Mouse (Mus musculus): ENCODE data around the gene Sec63. TPM values are rescaled to one million over a fixed set of nuclear protein-coding genes. Genes with fewer than 3 reads are reported as not detected.
A peak's percentile ranks its signal among the peaks of the same experiment; 100 is the strongest.

Gene Sec63
- polyA plus RNA-seq (2015; fragmentation: Nextera tagmentation; extraction: Ambion mirVana), result 16.3 and 19.6 TPM in 2 replicates

DNA sequence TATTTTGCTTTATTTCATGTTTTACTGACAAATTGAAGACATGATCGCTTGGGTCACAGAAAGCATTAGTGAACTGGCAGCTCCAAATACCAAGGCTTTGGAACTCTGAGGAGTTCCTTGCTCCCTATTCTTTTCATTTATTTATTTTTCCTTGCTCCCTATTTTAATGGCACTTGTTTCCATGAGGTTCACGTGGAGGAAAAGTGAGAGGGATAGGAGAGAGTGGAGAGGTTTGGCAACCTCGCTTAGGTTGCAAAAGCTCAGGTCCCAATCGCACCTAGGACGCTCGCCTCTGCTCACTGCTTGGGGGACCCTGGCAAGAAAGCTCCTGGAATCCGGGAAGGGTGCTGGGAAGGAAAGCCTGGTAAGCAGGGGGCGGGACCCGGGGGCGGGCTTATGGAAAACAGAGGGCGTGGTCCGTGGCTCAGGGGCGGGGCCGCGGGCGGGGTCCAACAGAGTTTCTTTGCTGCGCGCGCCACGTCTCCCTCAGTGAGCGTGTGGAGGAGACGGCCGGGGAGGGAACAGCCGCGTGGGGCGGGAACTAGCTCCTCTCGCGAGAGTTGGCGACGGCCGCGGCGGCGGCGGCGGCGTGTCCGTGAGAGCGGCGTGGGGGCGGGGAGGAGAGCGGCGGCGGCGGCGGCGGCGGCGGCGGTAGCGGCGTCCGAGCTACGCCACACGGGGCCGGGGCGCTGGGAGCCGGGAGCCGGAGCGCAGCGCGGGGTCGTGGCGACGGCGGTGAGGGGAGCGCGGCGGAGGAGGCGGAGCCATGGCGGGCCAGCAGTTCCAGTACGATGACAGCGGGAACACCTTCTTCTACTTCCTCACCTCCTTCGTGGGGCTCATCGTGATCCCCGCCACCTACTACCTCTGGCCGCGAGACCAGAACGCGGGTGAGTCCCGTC lies at the start of gene Sec63:
Gene Sec63 (plus strand): TSS at position 498 of the 902 bp plus-strand sequence.
- H3K36me3 ChIP-seq (ENCODE audit: control insufficient read depth, insufficient read depth, low read length), result no peaks in the 10 kb centered on the region
- peak; percentile 96 for ATAC-seq
- no peaks in the 10 kb centered on the region for H3K27me3 ChIP-seq (ENCODE audit: control insufficient read depth, insufficient read depth, low read depth, low read length)
- WGBS, result under 1% methylated on average over 52 of the region's 81 CpGs
- H3K4me3 ChIP-seq (ENCODE audit: low read depth, low read length), result peak within 1 kb of the TSS; percentile 78
- peaks cover 30% of the 10 kb centered on the region for H3K4me1 ChIP-seq (ENCODE audit: control insufficient read depth, insufficient read depth, low read length)
- peak within 1 kb of the TSS; percentile 92 for H3K27ac ChIP-seq (ENCODE audit: low read length)
- peak within 1 kb of the TSS; percentile 92 for H3K9ac ChIP-seq (ENCODE audit: low read depth, low read length)
- H3K9me3 ChIP-seq (replicated peaks; ENCODE audit: control insufficient read depth, low read length, poor library complexity, severe bottlenecking), result no peaks in the 10 kb centered on the region
- H3K4me2 ChIP-seq (ENCODE audit: low read length), result peak within 1 kb of the TSS; percentile 84

DNA sequence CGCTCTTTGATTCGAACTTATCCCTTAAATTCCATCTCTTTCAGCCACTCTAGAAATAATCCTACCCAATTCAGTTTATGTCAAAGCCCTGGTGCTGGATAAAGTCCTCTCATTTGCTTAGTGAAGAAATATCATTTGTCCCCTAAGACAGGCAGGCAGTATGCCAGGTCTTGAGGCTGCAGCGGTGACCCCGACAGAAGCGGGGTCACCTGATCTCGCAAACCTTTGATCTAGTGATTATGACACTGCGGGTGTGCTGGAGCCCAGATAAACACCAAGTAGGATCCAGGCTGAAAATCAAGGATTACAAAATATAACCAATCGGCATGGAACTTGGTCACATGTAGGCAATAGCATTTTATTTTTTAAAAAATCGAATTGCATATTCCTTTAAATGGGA lies 46.6 kb upstream of the Sec63 start:
- Histone ChIP-seq H3K27ac (ENCODE audit: low read length) (no peak overlapping the region), H3K4me3 (ENCODE audit: low read depth, low read length) (no peak overlapping the region), H3K9ac (ENCODE audit: low read depth, low read length) (no peak overlapping the region), H3K4me2 (ENCODE audit: low read length) (peak overlapping the region; percentile 8; the same call in 1 of the 2 replicates), H3K36me3 (ENCODE audit: control insufficient read depth, insufficient read depth, low read length) (no peaks in the 10 kb centered on the region), H3K9me3 (replicated peaks; ENCODE audit: control insufficient read depth, low read length, poor library complexity, severe bottlenecking) (0 out of 2 replicates have a peak, but pooled peaks cover 2% of the 10 kb centered on the region), H3K4me1 (ENCODE audit: control insufficient read depth, insufficient read depth, low read length) (peaks cover 10% of the 10 kb centered on the region), H3K27me3 (ENCODE audit: control insufficient read depth, insufficient read depth, low read depth, low read length) (0 out of 2 replicates have a peak, but pooled peaks cover 2% of the 10 kb centered on the region)
- no peak for ATAC-seq
- 11% methylated on average over 9 of the region's 9 CpGs for WGBS

DNA sequence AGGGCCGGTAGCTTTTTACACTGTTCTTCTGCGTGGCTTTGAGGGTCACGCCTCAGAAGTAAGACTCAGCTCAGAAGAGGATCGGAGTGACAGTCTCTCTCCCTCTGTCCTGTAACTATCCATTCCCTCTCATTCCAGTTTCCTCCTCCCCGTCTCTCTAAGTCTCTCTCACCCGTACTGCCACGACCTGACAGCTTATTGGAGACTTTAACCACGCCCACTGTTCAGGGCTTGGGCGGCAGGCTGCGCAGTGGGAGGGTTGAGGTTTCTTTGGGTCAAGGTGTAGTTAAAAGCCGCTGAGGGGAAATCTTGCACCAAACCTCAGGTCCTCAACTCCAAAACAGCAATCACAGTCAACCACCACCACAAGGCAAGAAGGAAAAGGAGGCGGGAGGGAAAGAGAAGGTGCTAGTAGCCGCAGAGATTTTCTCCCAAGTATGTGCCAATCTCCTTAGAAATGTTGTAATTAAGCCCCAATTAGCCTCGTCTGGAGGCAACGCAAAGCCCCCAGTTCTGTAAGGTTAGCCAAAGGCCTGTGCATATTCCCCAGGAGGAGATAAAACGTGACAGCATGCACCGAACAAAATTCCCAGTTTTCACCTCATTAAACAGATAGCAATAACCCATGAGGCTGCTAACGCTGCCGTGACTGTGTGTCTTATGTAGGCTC lies 45.8 kb upstream of the Sec63 start:
- WGBS, result 14% methylated on average over 19 of the region's 19 CpGs
- peaks cover 10% of the 10 kb centered on the region for H3K4me1 ChIP-seq (ENCODE audit: control insufficient read depth, insufficient read depth, low read length)
- ATAC-seq, result 0 out of 2 replicates have a peak, but pooled peaks have one; percentile 25

DNA sequence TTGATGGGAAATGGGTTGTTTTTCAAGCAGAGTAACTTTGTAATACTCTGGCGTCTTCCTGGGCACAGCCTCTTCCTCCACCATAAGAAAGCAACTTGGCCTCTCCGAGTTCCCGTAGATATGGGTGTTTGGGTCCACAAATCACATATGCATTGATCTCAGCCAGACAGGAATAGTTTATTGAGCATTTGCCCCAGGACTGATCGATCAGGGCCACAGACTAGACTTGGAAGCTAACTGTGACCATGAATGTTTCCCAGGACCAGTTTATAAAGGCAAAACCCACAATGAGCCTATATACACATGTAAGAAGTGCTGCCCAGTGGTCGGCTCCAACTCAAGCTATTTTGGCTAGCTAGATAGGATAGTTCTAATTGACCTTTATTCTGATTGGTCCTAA lies 39.2 kb upstream of the Sec63 start:
- ATAC-seq, result no peak
- Histone ChIP-seq H3K4me2 (ENCODE audit: low read length) (no peak overlapping the region), H3K27me3 (ENCODE audit: control insufficient read depth, insufficient read depth, low read depth, low read length) (no peaks in the 10 kb centered on the region), H3K4me3 (ENCODE audit: low read depth, low read length) (no peak overlapping the region), H3K9me3 (replicated peaks; ENCODE audit: control insufficient read depth, low read length, poor library complexity, severe bottlenecking) (no peaks in the 10 kb centered on the region), H3K36me3 (ENCODE audit: control insufficient read depth, insufficient read depth, low read length) (no peaks in the 10 kb centered on the region), H3K27ac (ENCODE audit: low read length) (no peak overlapping the region), H3K4me1 (ENCODE audit: control insufficient read depth, insufficient read depth, low read length) (no peaks in the 10 kb centered on the region), H3K9ac (ENCODE audit: low read depth, low read length) (no peak overlapping the region)
- 92% methylated on average over 5 of the region's 5 CpGs for WGBS

More for the DNA sequence above, 45.8 kb upstream of the Sec63 start:
- H3K4me2 ChIP-seq (ENCODE audit: low read length), result peak overlapping the region; percentile 31
- H3K27ac ChIP-seq (ENCODE audit: low read length), result no peak overlapping the region
- 0 out of 2 replicates have a peak, but pooled peaks cover 2% of the 10 kb centered on the region for H3K27me3 ChIP-seq (ENCODE audit: control insufficient read depth, insufficient read depth, low read depth, low read length)
- H3K9me3 ChIP-seq (replicated peaks; ENCODE audit: control insufficient read depth, low read length, poor library complexity, severe bottlenecking), result no peaks in the 10 kb centered on the region
- no peak overlapping the region for H3K4me3 ChIP-seq (ENCODE audit: low read depth, low read length)
- H3K36me3 ChIP-seq (ENCODE audit: control insufficient read depth, insufficient read depth, low read length), result no peaks in the 10 kb centered on the region
- no peak overlapping the region for H3K9ac ChIP-seq (ENCODE audit: low read depth, low read length)

DNA sequence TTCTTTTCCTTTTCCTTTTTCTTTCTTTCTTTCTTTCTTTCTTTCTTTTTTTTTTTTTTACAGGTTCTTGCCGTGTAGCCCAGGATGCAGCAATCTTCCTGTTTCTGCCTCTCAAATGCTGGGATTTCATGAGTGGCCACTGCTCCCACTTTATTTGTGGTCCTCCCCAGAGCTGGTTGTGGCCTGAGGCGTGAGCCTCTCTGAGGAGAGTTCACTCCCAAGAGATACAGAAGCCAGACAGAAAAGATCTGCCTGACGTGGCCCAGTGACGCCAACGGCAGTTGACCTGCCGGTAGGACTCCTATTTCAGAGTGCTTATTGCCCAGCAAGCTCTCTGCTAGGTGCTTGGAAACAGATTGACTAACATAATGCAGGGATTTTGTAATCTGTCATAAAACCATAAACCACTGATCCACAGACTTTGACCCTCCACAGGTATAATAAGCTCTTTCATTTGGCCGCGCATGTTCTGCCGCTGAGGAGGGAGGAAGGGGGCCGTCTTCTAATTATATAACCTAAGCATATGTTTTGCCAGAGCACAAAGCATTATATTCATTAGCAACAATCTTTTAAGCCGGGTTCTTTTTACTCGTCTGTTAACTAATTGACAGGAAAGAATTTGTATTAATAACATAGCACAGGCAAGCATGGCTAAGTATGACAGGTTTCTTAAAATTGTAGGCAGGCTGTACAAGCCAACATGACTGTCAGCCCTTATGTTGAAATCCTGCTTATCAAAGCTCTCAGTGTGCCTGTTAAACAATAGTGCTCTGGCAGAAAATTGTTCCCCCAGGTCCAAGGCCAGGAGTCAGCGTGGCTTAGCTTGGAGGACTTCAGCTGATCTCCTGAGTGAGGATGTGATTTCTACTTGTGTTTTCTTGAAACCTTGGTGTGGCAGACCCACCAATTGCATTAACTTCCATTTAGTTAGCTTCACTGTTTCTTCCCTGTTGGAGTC lies 37.7 kb upstream of the Sec63 start:
- no peaks in the 10 kb centered on the region for H3K4me1 ChIP-seq (ENCODE audit: control insufficient read depth, insufficient read depth, low read length)
- no peak overlapping the region for H3K4me3 ChIP-seq (ENCODE audit: low read depth, low read length)
- no peaks in the 10 kb centered on the region for H3K27me3 ChIP-seq (ENCODE audit: control insufficient read depth, insufficient read depth, low read depth, low read length)
- H3K36me3 ChIP-seq (ENCODE audit: control insufficient read depth, insufficient read depth, low read length), result no peaks in the 10 kb centered on the region
- 59% methylated on average over 13 of the region's 13 CpGs for WGBS
- no peaks in the 10 kb centered on the region for H3K9me3 ChIP-seq (replicated peaks; ENCODE audit: control insufficient read depth, low read length, poor library complexity, severe bottlenecking)
- H3K4me2 ChIP-seq (ENCODE audit: low read length), result no peak overlapping the region
- no peak overlapping the region for H3K27ac ChIP-seq (ENCODE audit: low read length)
- no peak for ATAC-seq
- H3K9ac ChIP-seq (ENCODE audit: low read depth, low read length), result no peak overlapping the region

DNA sequence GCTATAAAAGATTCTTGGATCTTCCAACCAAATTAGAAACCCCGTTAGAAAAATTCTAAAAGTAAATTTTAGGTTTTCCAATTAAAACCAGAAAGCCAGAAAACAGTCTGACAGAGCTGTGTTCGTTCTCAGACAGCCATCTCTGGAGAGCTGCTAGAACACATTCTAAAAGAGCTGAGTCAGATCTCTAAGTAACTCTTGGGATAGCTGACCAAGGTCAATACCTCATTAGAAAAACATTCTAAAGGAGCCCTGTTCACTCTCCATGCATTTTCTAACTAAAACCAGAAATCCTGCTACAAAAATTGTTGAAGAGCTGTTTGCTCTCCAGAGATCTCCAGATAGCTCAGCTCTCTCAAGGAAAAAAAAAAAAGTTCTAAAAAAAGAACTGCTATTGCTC lies 31.7 kb upstream of the Sec63 start:
- H3K4me3 ChIP-seq (ENCODE audit: low read depth, low read length), result no peak overlapping the region
- no peaks in the 10 kb centered on the region for H3K27me3 ChIP-seq (ENCODE audit: control insufficient read depth, insufficient read depth, low read depth, low read length)
- ATAC-seq, result no peak
- no peaks in the 10 kb centered on the region for H3K4me1 ChIP-seq (ENCODE audit: control insufficient read depth, insufficient read depth, low read length)
- H3K4me2 ChIP-seq (ENCODE audit: low read length), result no peak overlapping the region
- H3K36me3 ChIP-seq (ENCODE audit: control insufficient read depth, insufficient read depth, low read length), result no peaks in the 10 kb centered on the region
- WGBS, result 86% methylated on average over 2 of the region's 2 CpGs
- H3K9me3 ChIP-seq (replicated peaks; ENCODE audit: control insufficient read depth, low read length, poor library complexity, severe bottlenecking), result no peaks in the 10 kb centered on the region; the same call in 1 of the 2 replicates
- no peak overlapping the region for H3K27ac ChIP-seq (ENCODE audit: low read length)
- H3K9ac ChIP-seq (ENCODE audit: low read depth, low read length), result no peak overlapping the region

DNA sequence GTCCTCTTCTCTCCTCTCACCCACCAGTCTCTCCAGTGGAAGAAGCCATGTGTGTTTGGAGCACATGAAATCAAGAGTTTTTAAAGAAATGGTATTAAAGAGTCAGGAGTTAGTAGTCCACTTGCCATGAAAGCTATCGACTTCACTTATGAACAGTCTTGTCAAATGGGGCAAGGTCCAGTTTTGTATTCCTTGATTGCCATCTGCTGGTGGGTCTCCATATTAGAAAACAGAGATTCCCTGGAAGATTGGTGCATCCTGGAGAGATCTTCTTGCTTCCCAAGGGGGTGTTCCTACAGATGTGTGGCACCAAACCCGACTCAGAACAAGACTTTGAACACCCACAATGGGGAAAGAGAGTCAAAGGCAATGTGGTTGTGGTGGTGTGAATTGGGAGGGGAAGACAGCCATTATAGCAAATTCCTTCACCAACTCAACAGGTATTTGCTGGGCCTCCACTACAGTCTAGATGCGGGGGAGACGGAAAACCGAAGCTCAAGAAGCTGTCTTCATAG lies 26.7 kb upstream of the Sec63 start:
- no peak overlapping the region for H3K27ac ChIP-seq (ENCODE audit: low read length)
- no peak overlapping the region for H3K9ac ChIP-seq (ENCODE audit: low read depth, low read length)
- H3K27me3 ChIP-seq (ENCODE audit: control insufficient read depth, insufficient read depth, low read depth, low read length), result no peaks in the 10 kb centered on the region
- H3K36me3 ChIP-seq (ENCODE audit: control insufficient read depth, insufficient read depth, low read length), result no peaks in the 10 kb centered on the region
- H3K9me3 ChIP-seq (replicated peaks; ENCODE audit: control insufficient read depth, low read length, poor library complexity, severe bottlenecking), result no peaks in the 10 kb centered on the region; the same call in 1 of the 2 replicates
- H3K4me3 ChIP-seq (ENCODE audit: low read depth, low read length), result no peak overlapping the region
- no peaks in the 10 kb centered on the region for H3K4me1 ChIP-seq (ENCODE audit: control insufficient read depth, insufficient read depth, low read length)
- WGBS, result 58% methylated on average over 5 of the region's 5 CpGs
- no peak overlapping the region for H3K4me2 ChIP-seq (ENCODE audit: low read length)
- ATAC-seq, result no peak

DNA sequence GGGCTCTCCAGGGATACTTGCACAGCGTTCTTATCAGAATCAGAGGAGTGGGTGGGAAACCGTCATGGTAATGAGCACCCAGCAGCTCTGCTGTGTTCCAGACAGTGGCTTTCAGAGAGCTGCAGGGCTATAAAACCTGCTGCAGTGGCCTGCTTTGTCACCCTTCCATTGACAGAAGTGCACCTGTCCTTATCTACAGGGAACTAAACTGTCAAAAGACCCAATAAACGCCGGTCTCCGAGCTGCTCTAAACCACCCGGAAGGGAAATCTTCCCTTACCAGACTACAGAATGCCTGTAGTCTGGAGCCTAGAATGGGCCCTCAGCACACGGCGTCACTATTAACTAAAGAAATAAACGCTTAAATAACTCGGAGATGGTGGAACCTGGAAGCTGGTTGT lies 9.5 kb upstream of the Sec63 start:
- no peak overlapping the region for H3K4me3 ChIP-seq (ENCODE audit: low read depth, low read length)
- no peaks in the 10 kb centered on the region for H3K27me3 ChIP-seq (ENCODE audit: control insufficient read depth, insufficient read depth, low read depth, low read length)
- no peak for ATAC-seq
- no peaks in the 10 kb centered on the region for H3K4me1 ChIP-seq (ENCODE audit: control insufficient read depth, insufficient read depth, low read length)
- H3K4me2 ChIP-seq (ENCODE audit: low read length), result no peak overlapping the region
- H3K36me3 ChIP-seq (ENCODE audit: control insufficient read depth, insufficient read depth, low read length), result no peaks in the 10 kb centered on the region
- no peak overlapping the region for H3K27ac ChIP-seq (ENCODE audit: low read length)
- H3K9me3 ChIP-seq (replicated peaks; ENCODE audit: control insufficient read depth, low read length, poor library complexity, severe bottlenecking), result no peaks in the 10 kb centered on the region
- 77% methylated on average over 10 of the region's 10 CpGs for WGBS
- H3K9ac ChIP-seq (ENCODE audit: low read depth, low read length), result no peak overlapping the region
